Mouse (Mus musculus): ENCODE data around the gene Serpina11. TPM values are rescaled to one million over a fixed set of nuclear protein-coding genes. Genes with fewer than 3 reads are reported as not detected.
"Not testable (repeated sequence)": the region's sequence is repeated elsewhere in the genome, so short reads cannot be mapped to it uniquely, and the experiment has no call there.

Serpina11 gene
- polyA plus RNA-seq, 1 experiment from 2014 or later, result not detected

DNA sequence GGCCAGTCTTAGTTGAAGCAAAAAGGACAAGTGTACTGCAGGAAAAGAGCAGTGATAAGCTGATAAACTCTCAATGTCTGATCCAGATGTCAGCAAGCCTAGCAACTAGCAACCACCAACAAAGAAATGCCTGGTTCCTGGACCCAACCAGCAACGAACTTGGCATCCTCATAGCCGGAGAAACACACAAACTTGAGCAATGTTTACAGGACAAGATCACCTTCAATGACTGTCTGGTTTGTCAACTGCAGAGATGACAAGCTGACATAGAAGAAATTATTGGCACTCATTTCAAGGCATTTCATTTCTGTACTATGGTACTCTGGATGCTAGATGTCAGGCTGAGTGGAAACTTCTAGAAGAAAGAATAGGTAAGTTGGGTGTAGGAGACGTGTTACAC lies 23.0 kb downstream of the Serpina11 start:
- no peaks in the 10 kb centered on the region for H3K4me1 ChIP-seq
- no peak overlapping the region for H3K4me2 ChIP-seq (replicated peaks)
- 71% methylated on average over 3 of the region's 3 CpGs for WGBS
- H3K9ac ChIP-seq, result no peak overlapping the region
- H3K27me3 ChIP-seq, result no peaks in the 10 kb centered on the region
- H3K9me3 ChIP-seq, result peaks cover 8% of the 10 kb centered on the region; the same call in 1 of the 2 replicates
- ATAC-seq (ENCODE audit: insufficient number of reproducible peaks, insufficient read depth, low FRiP score, low TSS enrichment), result no peak
- no peak overlapping the region for H3K4me3 ChIP-seq
- H3K36me3 ChIP-seq, result no peaks in the 10 kb centered on the region
- no peak overlapping the region for H3K27ac ChIP-seq

DNA sequence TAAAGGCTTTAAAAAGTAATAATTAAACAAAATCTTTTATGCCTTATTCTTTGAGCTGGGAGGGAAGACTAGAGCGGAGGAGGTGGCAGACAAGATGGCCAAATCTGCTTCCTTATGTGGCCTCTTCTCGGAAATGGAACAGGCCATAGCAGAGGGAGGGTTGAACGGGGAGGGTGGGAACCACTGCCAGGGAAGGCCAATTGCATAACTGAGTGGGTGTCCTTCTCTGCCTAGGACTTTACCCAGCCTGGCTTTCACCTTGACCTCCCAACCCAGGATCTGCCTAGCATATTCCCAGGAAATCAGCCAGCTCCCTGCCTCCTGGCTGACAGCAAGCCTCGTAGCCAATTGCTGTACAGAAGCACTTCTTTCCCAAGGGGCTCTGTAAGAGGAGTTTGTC lies 26.5 kb downstream of the Serpina11 start:
- Histone ChIP-seq H3K36me3 (no peaks in the 10 kb centered on the region), H3K27ac (no peak overlapping the region), H3K4me2 (replicated peaks) (no peak overlapping the region), H3K4me3 (no peak overlapping the region), H3K4me1 (no peaks in the 10 kb centered on the region), H3K9me3 (0 out of 2 replicates have a peak, but pooled peaks cover 3% of the 10 kb centered on the region), H3K9ac (no peak overlapping the region), H3K27me3 (no peaks in the 10 kb centered on the region)
- no peak for ATAC-seq (ENCODE audit: insufficient number of reproducible peaks, insufficient read depth, low FRiP score, low TSS enrichment)
- whole genome bisulfite sequencing, result 89% methylated on average over 4 of the region's 4 CpGs

- no peak overlapping the region for H3K27ac ChIP-seq
- ATAC-seq (ENCODE audit: insufficient number of reproducible peaks, insufficient read depth, low FRiP score, low TSS enrichment), result no peak
- no peaks in the 10 kb centered on the region for H3K36me3 ChIP-seq
- 0 out of 2 replicates have a peak, but pooled peaks cover 3% of the 10 kb centered on the region for H3K9me3 ChIP-seq
- H3K27me3 ChIP-seq, result no peaks in the 10 kb centered on the region
- no peak overlapping the region for H3K9ac ChIP-seq
- 68% methylated on average over 8 of the region's 8 CpGs for WGBS
- H3K4me3 ChIP-seq, result no peak overlapping the region
- no peaks in the 10 kb centered on the region for H3K4me1 ChIP-seq
- H3K4me2 ChIP-seq (replicated peaks), result no peak overlapping the region
These were observed 26.9 kb downstream of the Serpina11 start for GRCm38 (mm10) chr12:103962860-103963259.

GRCm38 (mm10) chr12:103962337-103962736 lies 27.4 kb downstream of the Serpina11 start:
- H3K27me3 ChIP-seq, result no peaks in the 10 kb centered on the region
- 89% methylated on average over 5 of the region's 5 CpGs for WGBS
- ATAC-seq (ENCODE audit: insufficient number of reproducible peaks, insufficient read depth, low FRiP score, low TSS enrichment), result no peak
- H3K4me2 ChIP-seq (replicated peaks), result no peak overlapping the region
- no peak overlapping the region for H3K27ac ChIP-seq
- H3K36me3 ChIP-seq, result no peaks in the 10 kb centered on the region
- H3K4me1 ChIP-seq, result no peaks in the 10 kb centered on the region
- H3K9me3 ChIP-seq, result no peaks in the 10 kb centered on the region
- no peak overlapping the region for H3K9ac ChIP-seq
- H3K4me3 ChIP-seq, result no peak overlapping the region

DNA sequence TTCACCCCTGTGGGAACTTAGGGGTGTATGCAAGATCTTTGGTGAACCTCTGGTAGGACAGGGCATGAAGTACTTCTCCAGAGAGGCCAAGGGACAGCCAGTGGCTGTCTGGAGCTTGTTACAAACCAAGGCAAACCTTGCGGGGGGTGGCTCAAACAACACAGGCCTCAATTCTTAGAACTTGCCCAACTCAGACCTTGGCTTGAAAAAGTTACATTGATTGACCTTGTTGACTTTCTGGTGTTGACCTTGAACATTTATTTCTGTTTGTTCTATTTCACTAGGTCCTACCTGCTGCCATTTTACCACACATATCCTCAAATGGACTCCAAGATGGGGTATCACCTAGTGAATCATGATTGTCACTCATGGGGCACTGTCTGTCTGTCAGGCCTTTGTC lies 28.0 kb downstream of the Serpina11 start:
- WGBS, result 100% methylated on average over 1 of the region's 1 CpGs
- ATAC-seq (ENCODE audit: insufficient number of reproducible peaks, insufficient read depth, low FRiP score, low TSS enrichment), result no peak
- Histone ChIP-seq H3K27me3 (no peaks in the 10 kb centered on the region), H3K9me3 (no peaks in the 10 kb centered on the region), H3K27ac (no peak overlapping the region), H3K36me3 (no peaks in the 10 kb centered on the region), H3K9ac (no peak overlapping the region), H3K4me2 (replicated peaks) (no peak overlapping the region), H3K4me1 (no peaks in the 10 kb centered on the region), H3K4me3 (no peak overlapping the region)

GRCm38 (mm10) chr12:103958798-103959197 lies 31.0 kb downstream of the Serpina11 start, which contains the start of gene Serpina1e:
Gene Serpina1e (minus strand): TSS chr12:103958975.
- H3K9ac ChIP-seq, result no peak within 1 kb of the TSS
- no peak within 1 kb of the TSS for H3K4me3 ChIP-seq
- H3K9me3 ChIP-seq, result no peaks in the 10 kb centered on the region
- H3K4me2 ChIP-seq (replicated peaks), result no peak within 1 kb of the TSS
- ATAC-seq (ENCODE audit: insufficient number of reproducible peaks, insufficient read depth, low FRiP score, low TSS enrichment), result no peak
- WGBS, result 75% methylated on average over 3 of the region's 3 CpGs
- H3K27ac ChIP-seq, result no peak within 1 kb of the TSS
- no peaks in the 10 kb centered on the region for H3K4me1 ChIP-seq
- no peaks in the 10 kb centered on the region for H3K27me3 ChIP-seq
- no peaks in the 10 kb centered on the region for H3K36me3 ChIP-seq

- H3K9ac ChIP-seq; ATAC-seq (ENCODE audit: insufficient number of reproducible peaks, insufficient read depth, low FRiP score, low TSS enrichment); H3K4me1 ChIP-seq; H3K27me3 ChIP-seq; H3K4me2 ChIP-seq (replicated peaks); H3K36me3 ChIP-seq; H3K4me3 ChIP-seq; H3K27ac ChIP-seq; H3K9me3 ChIP-seq: not testable (repeated sequence)
- 78% methylated on average over 2 of the region's 2 CpGs for WGBS
These were observed 33.2 kb downstream of the Serpina11 start for GRCm38 (mm10) chr12:103956555-103956954.

DNA sequence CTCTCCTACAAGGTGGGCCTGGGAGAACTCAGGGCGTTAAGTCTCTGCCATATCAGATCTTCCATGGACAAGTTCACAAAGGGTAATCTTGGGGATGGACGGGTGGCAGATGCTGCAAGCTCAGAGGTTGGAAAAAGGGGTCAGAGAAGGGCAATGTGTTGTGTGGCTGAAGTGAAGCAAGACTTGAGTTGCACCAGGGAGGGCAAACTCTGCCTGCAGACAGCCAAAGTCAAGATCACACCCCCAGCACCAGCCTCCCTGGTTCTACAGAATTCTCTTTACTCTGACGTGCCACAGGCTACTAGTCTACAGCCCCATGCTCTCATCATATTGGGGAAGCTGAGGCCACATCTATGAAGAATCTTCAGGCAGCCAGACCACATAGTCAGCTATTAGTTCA lies 36.8 kb downstream of the Serpina11 start:
- H3K27me3 ChIP-seq; H3K4me3 ChIP-seq; H3K9me3 ChIP-seq; H3K4me1 ChIP-seq; H3K4me2 ChIP-seq (replicated peaks); H3K36me3 ChIP-seq; ATAC-seq (ENCODE audit: insufficient number of reproducible peaks, insufficient read depth, low FRiP score, low TSS enrichment); H3K27ac ChIP-seq; H3K9ac ChIP-seq: not testable (repeated sequence)
- WGBS, result 71% methylated on average over 3 of the region's 3 CpGs

- Histone ChIP-seq H3K9ac (no peak overlapping the region), H3K36me3 (no peaks in the 10 kb centered on the region), H3K4me2 (replicated peaks) (no peak overlapping the region), H3K4me3 (no peak overlapping the region), H3K27ac (no peak overlapping the region), H3K4me1 (no peaks in the 10 kb centered on the region), H3K27me3 (no peaks in the 10 kb centered on the region), H3K9me3 (0 out of 2 replicates have a peak, but pooled peaks cover 3% of the 10 kb centered on the region)
- no peak for ATAC-seq (ENCODE audit: insufficient number of reproducible peaks, insufficient read depth, low FRiP score, low TSS enrichment)
- WGBS, result 82% methylated on average over 4 of the region's 4 CpGs
These were observed 43.5 kb downstream of the Serpina11 start for GRCm38 (mm10) chr12:103946243-103946642.

Other genes starting within 250 kb of the Serpina11 start
- gene Serpina1d, start 216.4 kb downstream of the Serpina11 start, polyA plus RNA-seq (2016; fragmentation: Nextera tagmentation; extraction: Ambion mirVana), result not detected in 2 replicates
- gene Serpina1b, start 159.6 kb downstream of the Serpina11 start, polyA plus RNA-seq (2016; fragmentation: Nextera tagmentation; extraction: Ambion mirVana), result 0.18 and 0.31 TPM in 2 replicates
- gene Serpina1a, start 126.4 kb downstream of the Serpina11 start, polyA plus RNA-seq (2016; fragmentation: Nextera tagmentation; extraction: Ambion mirVana), result not detected in 2 replicates
- gene Serpina1c, start 85.1 kb downstream of the Serpina11 start, polyA plus RNA-seq (2016; fragmentation: Nextera tagmentation; extraction: Ambion mirVana), result not detected in 2 replicates
- gene Serpina1e, start 31.0 kb downstream of the Serpina11 start, polyA plus RNA-seq (2016; fragmentation: Nextera tagmentation; extraction: Ambion mirVana), result not detected in 2 replicates
- 0.22 TPM in 1 of 2 replicates, not detected in the other for gene Serpina9, start 23.8 kb upstream of the Serpina11 start, polyA plus RNA-seq (2016; fragmentation: Nextera tagmentation; extraction: Ambion mirVana)
- not detected in 2 replicates for gene Serpina12, start 54.5 kb upstream of the Serpina11 start, polyA plus RNA-seq (2016; fragmentation: Nextera tagmentation; extraction: Ambion mirVana)
- not detected in 2 replicates for gene Serpina5, start 111.2 kb upstream of the Serpina11 start, polyA plus RNA-seq (2016; fragmentation: Nextera tagmentation; extraction: Ambion mirVana)
- gene Serpina3a, start 122.8 kb upstream of the Serpina11 start, polyA plus RNA-seq (2016; fragmentation: Nextera tagmentation; extraction: Ambion mirVana), result not detected in 2 replicates
- not detected in 2 replicates for gene Serpina3b, start 138.0 kb upstream of the Serpina11 start, polyA plus RNA-seq (2016; fragmentation: Nextera tagmentation; extraction: Ambion mirVana)
- not detected in 2 replicates for gene Serpina3c, start 163.9 kb upstream of the Serpina11 start, polyA plus RNA-seq (2016; fragmentation: Nextera tagmentation; extraction: Ambion mirVana)
- gene Serpina3f, start 224.6 kb upstream of the Serpina11 start, polyA plus RNA-seq (2016; fragmentation: Nextera tagmentation; extraction: Ambion mirVana), result 0.08 and 0.14 TPM in 2 replicates
- 1.2 TPM in 2 replicates for gene Serpina3g, start 246.3 kb upstream of the Serpina11 start, polyA plus RNA-seq (2016; fragmentation: Nextera tagmentation; extraction: Ambion mirVana)